8 mouse cellular contexts compared by ENCODE assay signal in the genomic region with DNA sequence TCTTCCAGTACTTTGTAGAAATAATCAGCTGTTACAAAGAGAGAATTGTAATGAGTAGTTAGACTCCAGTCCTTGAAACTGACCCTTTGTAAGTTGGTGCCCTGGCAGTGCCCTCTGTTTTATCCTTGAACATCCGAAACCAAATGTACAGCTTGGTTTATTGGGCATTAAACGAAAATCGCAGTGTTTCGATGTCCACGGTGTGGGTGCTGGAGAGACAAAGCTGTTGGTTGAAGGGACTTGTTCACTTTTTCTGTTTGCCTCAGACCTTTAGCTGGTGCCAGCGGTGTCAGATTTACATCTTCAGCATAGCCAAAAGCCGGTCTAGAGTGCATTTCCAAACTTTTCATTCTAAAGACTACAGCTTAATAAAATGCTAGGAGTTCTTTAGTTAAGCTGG. TPM values are rescaled to one million over a fixed set of nuclear protein-coding genes. Genes with fewer than 3 reads are reported as not detected.
DNase-seq lines count a peak whose midpoint lies in the region; TF ChIP-seq lines count a peak whose summit lies in the region.

No protein-coding gene starts in this region.

- H3K36me3 ChIP-seq in limb, embryonic 10.5 days: no peaks in the 10 kb centered on the region

- peaks cover 44% of the 10 kb centered on the region for H3K4me1 ChIP-seq in limb, embryonic 10.5 days
- H3K4me1 ChIP-seq in olfactory bulb, adult 2 months (ENCODE audit: control insufficient read depth, insufficient read depth, low read length): no peaks in the 10 kb centered on the region

- H3K4me3 ChIP-seq in limb, embryonic 10.5 days: peak overlapping the region; percentile 94
- H3K4me3 ChIP-seq in olfactory bulb, adult 2 months (ENCODE audit: insufficient read depth, low read depth, low read length): peak overlapping the region; percentile 60

- DNase-seq in cerebellum, adult 18-20 months: peak; percentile 17 to 28
- DNase-seq in cerebellum, adult 8-10 months: no peak
- peak; percentile 2 for DNase-seq in thymus, postnatal 25 days
- no peak for DNase-seq in thymus, postnatal 0 days (ENCODE audit: low spot score)
- no peak for DNase-seq in limb, embryonic 10.5 days (ENCODE audit: low spot score)
- no peak for DNase-seq in T-cell, adult 2 months (ENCODE audit: low spot score)
- DNase-seq in right cerebral cortex, adult 2 months (ENCODE audit: low spot score in 2 of 2): no peak

- H3K27me3 ChIP-seq in limb, embryonic 10.5 days (ENCODE audit: low read depth, poor library complexity, severe bottlenecking): no peaks in the 10 kb centered on the region

- 45% methylated on average over 7 of the region's 7 CpGs for WGBS in limb, embryonic 10.5 days
- WGBS in olfactory bulb, adult 2 months: 8% methylated on average over 7 of the region's 7 CpGs

- TF ChIP-seq CTCF in olfactory bulb, adult 2 months (IDR thresholded peaks at IDR 0.05; ENCODE audit: insufficient read depth, low read depth, low read length): no peak

- no peak for TF ChIP-seq POLR2A in olfactory bulb, adult 2 months (IDR thresholded peaks at IDR 0.05; ENCODE audit: insufficient read depth, low read depth, low read length)

- H3K27ac ChIP-seq in limb, embryonic 10.5 days: no peak overlapping the region
- no peak overlapping the region for H3K27ac ChIP-seq in olfactory bulb, adult 2 months (ENCODE audit: insufficient read depth, low read depth, low read length)

- no peaks in the 10 kb centered on the region for H3K9me3 ChIP-seq in limb, embryonic 10.5 days (replicated peaks)

RNA-seq across cellular contexts. Expression of a gene that starts 6.2 kb away (rescaled TPM):
- polyA plus RNA-seq in thymus, postnatal 0 days (2015; fragmentation: Nextera tagmentation; extraction: Ambion mirVana): 1.8 and 2.0 TPM in 2 replicates
- 9.2 and 9.6 TPM in 2 replicates for polyA plus RNA-seq in limb, embryonic 10.5 days (2016; fragmentation: Nextera tagmentation; extraction: Ambion mirVana)
- 235 TPM in 1 of 2 replicates, not detected in the other for polyA plus RNA-seq in olfactory bulb, adult 2 months (2012; ENCODE audit: insufficient read depth, insufficient read length, low replicate concordance, missing spikeins)

Comparison
In these comparisons a context has a peak if more than half of its experiments do, and no peak if none do; other contexts are left out.
1. DNase-seq: peak in cerebellum, adult 18-20 months (2 of 2) and thymus, postnatal 25 days (single experiment); none in cerebellum, adult 8-10 months (single experiment), thymus, postnatal 0 days (single experiment), limb, embryonic 10.5 days (single experiment), T-cell, adult 2 months (single experiment) and right cerebral cortex, adult 2 months (0 of 2).